Mouse (Mus musculus) midbrain, embryonic 14.5 days (tissue): ENCODE measurements around the gene Ubxn2a. TPM values are rescaled to one million over a fixed set of nuclear protein-coding genes. Genes with fewer than 3 reads are reported as not detected.
A peak's percentile ranks its signal among the peaks of the same experiment; 100 is the strongest.
"Not testable (repeated sequence)": the region's sequence is repeated elsewhere in the genome, so short reads cannot be mapped to it uniquely, and the experiment has no call there.

Experiments used
- ATAC-seq: fragments of 200-750 bp; cut with Nextera tagmentation; 2 replicates; pipeline ENCODE4 v1.8.0; 2017; ENCODE audit warnings: moderate number of reproducible peaks, moderate library complexity; ENCODE audit not compliant: low FRiP score, low TSS enrichment
- DNase-seq: peaks from one replicate; pipeline ENCODE4 v3.0.0-alpha.2; 2015
- H3K27ac ChIP-seq: fragments of 300-500 bp; sonication (generic); replicated peaks from 2 replicates; pipeline ENCODE4 v1.5.1; 2014; ENCODE audit warnings: mild to moderate bottlenecking, low read depth, low read length, moderate library complexity
- H3K27me3 ChIP-seq: fragments of 300-500 bp; sonication (generic); 2 replicates; pipeline ENCODE4 v1.6.1; 2014; ENCODE audit warnings: low read length, control low read depth, mixed read lengths; ENCODE audit not compliant: control insufficient read depth, insufficient read depth
- H3K36me3 ChIP-seq: fragments of 300-500 bp; sonication (generic); 2 replicates; pipeline ENCODE4 v1.6.1; 2014; ENCODE audit warnings: low read length, control low read depth; ENCODE audit not compliant: control insufficient read depth, insufficient read depth
- H3K4me1 ChIP-seq: fragments of 300-500 bp; sonication (generic); 2 replicates; pipeline ENCODE4 v1.6.1; 2014; ENCODE audit warnings: mild to moderate bottlenecking, antibody characterized with exemption, low read length, control low read depth; ENCODE audit not compliant: control insufficient read depth, insufficient read depth
- H3K4me2 ChIP-seq: fragments of 300-500 bp; sonication (generic); 2 replicates; pipeline ENCODE4 v1.6.1; 2014; ENCODE audit warnings: mild to moderate bottlenecking, low read length, moderate library complexity
- H3K4me3 ChIP-seq: fragments of 300-500 bp; sonication (generic); replicated peaks from 2 replicates; pipeline ENCODE4 v1.5.1; 2014; ENCODE audit warnings: low read depth, low read length
- H3K9ac ChIP-seq: fragments of 300-500 bp; sonication (generic); replicated peaks from 2 replicates; pipeline ENCODE4 v1.6.1; 2014; ENCODE audit warnings: mild to moderate bottlenecking, low read length, moderate library complexity
- H3K9me3 ChIP-seq: fragments of 300-500 bp; sonication (generic); 2 replicates; pipeline ENCODE4 v1.6.1; 2016; ENCODE audit warnings: low read length, control low read depth, mixed read lengths; ENCODE audit not compliant: control insufficient read depth
- WGBS: fragments of 180-500 bp; shearing (Covaris S2); extraction: QIAGEN DNeasy Blood & Tissue Kit; methylation state at CpG from one replicate; pipeline ENCODE4 v1.1.7; 2014; 5-methylcytosine and 5-hydroxymethylcytosine counted together
- polyA plus RNA-seq: library from polyadenylated mRNA; unstranded; fragments of >200 nt; fragmentation: Nextera tagmentation; extraction: Ambion mirVana; gene quantifications from 2 replicates; pipeline ENCODE4 v1.2.1, GENCODE M21; 2014

The Ubxn2a gene
- polyA plus RNA-seq, 1 experiment from 2014 or later = 38.9 TPM

DNA sequence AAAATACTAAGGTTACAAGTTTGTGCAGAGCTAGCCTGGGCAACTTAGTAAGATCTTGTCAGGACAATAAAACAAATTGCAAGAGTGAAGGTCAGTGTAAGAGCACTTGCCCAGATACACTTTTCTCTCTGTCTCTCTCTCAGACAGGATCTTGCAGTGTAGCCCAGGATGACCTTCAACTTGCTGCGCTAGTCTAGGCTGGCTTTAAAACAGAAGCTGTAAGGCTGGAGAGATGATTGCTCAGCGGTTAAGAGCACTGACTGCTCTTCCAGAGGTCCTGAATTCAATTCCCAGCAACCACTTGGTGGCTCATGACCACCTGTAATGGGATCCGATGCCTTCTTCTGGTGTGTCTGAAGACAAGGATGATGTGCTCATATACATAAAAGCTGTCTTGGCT lies 7.4 kb upstream of the Ubxn2a start:
- WGBS = 84% methylated on average over 3 of the region's 3 CpGs

DNA sequence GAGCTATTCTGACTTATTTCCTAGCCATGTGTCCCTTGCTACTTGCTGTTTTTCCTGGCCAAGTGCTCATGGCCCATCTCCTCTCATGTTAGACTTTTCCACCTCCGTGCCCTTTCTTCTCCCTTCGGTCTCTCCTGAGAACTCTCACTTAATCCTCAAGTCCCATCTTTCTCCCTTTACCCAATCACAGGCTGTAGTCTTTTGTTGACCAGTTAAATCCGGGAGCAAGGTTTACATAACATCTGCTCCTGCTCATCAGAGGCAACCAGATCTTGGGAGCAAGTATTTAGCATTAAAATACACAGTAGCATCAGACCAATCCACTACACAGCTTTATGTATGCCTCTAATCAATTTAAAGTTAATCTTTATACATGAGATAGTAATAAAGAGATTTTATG lies 6.9 kb upstream of the Ubxn2a start:
- ATAC-seq = no peak
- H3K36me3 ChIP-seq = no peaks in the 10 kb centered on the region
- H3K4me3 ChIP-seq = no peak overlapping the region
- no peak for DNase-seq
- H3K4me2 ChIP-seq = no peak overlapping the region
- H3K9ac ChIP-seq = no peak overlapping the region
- H3K27ac ChIP-seq = no peak overlapping the region
- no peaks in the 10 kb centered on the region for H3K9me3 ChIP-seq
- no peaks in the 10 kb centered on the region for H3K27me3 ChIP-seq
- WGBS = 27% methylated on average over 3 of the region's 3 CpGs
- H3K4me1 ChIP-seq = peaks cover 12% of the 10 kb centered on the region

More for the DNA sequence above, 7.4 kb upstream of the Ubxn2a start:
- Histone ChIP-seq H3K27ac (no peak overlapping the region), H3K9ac (no peak overlapping the region), H3K4me1 (peaks cover 17% of the 10 kb centered on the region), H3K4me2 (no peak overlapping the region), H3K36me3 (no peaks in the 10 kb centered on the region), H3K27me3 (no peaks in the 10 kb centered on the region), H3K4me3 (no peak overlapping the region), H3K9me3 (no peaks in the 10 kb centered on the region)
- ATAC-seq (no peak), DNase-seq (no peak)

DNA sequence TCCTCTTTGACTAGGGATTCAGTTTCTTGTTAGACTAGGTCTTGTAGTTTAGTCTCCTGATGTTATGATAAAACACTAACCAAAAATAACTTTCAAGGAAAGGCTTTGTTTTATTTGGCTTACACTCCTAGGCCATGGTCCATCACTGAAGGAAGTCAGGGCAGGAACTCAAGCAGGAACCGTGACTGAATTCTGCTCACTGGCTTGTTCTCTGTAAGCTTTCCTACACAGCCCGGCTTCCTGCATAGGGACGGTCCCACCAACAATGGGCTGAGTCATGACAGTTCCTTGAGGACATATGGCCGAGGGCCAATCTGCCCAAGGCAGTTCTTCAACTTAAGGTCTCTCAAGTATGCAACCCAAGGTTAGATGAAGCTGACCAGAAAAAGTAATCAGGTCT lies 4.2 kb upstream of the Ubxn2a start:
- Histone ChIP-seq H3K9ac (no peak overlapping the region), H3K4me2 (no peak overlapping the region), H3K4me3 (no peak overlapping the region), H3K36me3 (no peaks in the 10 kb centered on the region), H3K27me3 (no peaks in the 10 kb centered on the region), H3K27ac (no peak overlapping the region), H3K9me3 (no peaks in the 10 kb centered on the region), H3K4me1 (no peaks in the 10 kb centered on the region; the same call in 1 of the 2 replicates)
- ATAC-seq (no peak), DNase-seq (no peak)
- WGBS = 88% methylated on average over 4 of the region's 4 CpGs

DNA sequence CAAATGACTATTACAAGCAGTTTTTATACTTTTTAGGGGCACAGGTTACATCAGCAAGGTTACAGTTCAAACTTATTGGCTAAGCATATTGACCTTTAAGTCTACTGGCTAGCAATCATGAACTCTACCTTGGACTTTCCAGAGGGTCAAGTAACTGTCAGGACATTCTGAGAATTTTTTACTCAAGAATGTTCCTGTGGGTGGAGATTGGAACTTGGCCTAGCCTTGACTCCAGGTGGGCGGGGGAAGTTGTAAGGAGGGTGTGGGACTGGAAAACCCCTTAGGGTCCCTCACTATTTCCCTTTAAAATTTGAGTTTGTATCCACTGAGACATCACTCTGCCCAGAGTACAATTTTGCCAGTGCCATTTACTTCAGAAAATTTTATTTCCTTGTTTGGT lies 3.0 kb upstream of the Ubxn2a start:
- H3K4me3 ChIP-seq, H3K4me2 ChIP-seq, H3K27ac ChIP-seq, H3K36me3 ChIP-seq, H3K4me1 ChIP-seq, ATAC-seq, H3K9me3 ChIP-seq, DNase-seq, H3K27me3 ChIP-seq, H3K9ac ChIP-seq: not testable (repeated sequence)
- WGBS = 98% methylated on average over 1 of the region's 1 CpGs

DNA sequence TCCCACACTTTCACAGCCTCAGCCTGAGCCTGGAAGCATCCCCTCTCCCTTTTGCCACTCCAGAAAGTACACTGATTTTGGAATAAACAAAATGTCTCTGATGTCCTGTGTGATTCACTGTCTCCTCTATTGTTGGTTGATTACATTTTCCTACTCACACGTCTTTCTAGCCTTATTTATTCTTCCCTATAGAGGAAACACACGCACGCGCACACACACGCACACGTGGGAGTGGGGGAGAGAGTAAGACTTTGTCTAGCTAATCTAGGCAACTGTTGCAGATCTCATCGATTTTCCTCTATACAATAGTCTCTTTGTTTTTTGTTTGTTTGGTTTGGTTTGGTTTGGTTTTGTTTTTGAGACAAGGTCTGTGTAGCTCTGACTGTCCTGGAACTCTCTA lies 886 bp upstream of the Ubxn2a start:
- ATAC-seq (no peak), DNase-seq (no peak)
- Histone ChIP-seq H3K4me1 (peaks cover 3% of the 10 kb centered on the region; the same call in 1 of the 2 replicates), H3K9ac (no peak overlapping the region), H3K4me2 (no peak overlapping the region), H3K27me3 (no peaks in the 10 kb centered on the region), H3K9me3 (no peaks in the 10 kb centered on the region), H3K4me3 (no peak overlapping the region), H3K27ac (no peak overlapping the region), H3K36me3 (no peaks in the 10 kb centered on the region)
- WGBS = 93% methylated on average over 7 of the region's 7 CpGs

DNA sequence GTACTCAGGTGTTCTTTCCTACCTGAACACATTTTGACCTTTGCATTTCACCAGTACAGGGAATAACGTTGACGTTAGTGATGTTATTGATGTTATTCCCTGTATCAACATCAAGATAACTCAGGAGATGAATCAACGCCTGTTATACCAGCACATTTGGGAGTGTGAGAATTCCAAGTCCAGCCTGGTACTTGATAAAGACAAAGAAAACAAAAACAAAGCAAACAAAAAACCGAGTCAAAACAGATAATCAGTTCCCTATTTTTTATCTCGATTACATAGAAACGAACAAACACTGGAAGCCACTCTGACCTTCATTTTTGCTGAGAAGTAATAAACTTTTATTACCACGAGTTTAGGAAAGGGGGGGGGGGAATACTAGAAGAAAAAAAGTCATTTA lies 1.0 kb downstream of the Ubxn2a start:
- peaks cover 2% of the 10 kb centered on the region; the same call in 1 of the 2 replicates for H3K36me3 ChIP-seq
- H3K9me3 ChIP-seq = no peaks in the 10 kb centered on the region
- WGBS = 70% methylated on average over 7 of the region's 7 CpGs
- peaks cover 3% of the 10 kb centered on the region; the same call in 1 of the 2 replicates for H3K4me1 ChIP-seq
- H3K27ac ChIP-seq = no peak overlapping the region
- peak overlapping the region; percentile 73; the same call in 1 of the 2 replicates for H3K9ac ChIP-seq
- DNase-seq = no peak
- H3K27me3 ChIP-seq = no peaks in the 10 kb centered on the region
- H3K4me2 ChIP-seq = peak overlapping the region; percentile 72
- H3K4me3 ChIP-seq = peak overlapping the region; percentile 65
- ATAC-seq = no peak

DNA sequence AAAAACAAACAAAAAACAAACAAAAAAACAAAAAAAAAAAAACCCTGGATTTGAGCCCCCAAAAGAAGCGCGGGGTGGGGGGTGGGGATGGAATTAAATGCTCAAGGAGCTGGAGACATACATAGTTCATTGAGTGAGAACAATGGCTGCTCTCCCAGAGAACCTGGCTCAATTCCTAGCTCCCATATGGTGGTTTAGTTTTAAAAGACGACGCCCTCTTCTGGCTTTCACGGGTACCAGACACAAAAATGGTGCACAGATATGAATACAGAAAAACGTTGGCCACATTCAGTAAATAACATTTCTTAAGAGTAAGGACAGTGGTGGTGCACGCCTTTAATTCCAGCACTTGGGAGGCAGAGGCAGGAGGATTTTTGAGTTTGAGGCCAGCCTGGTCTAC lies 1.6 kb downstream of the Ubxn2a start:
- Histone ChIP-seq H3K4me3 (no peak overlapping the region), H3K9me3 (no peaks in the 10 kb centered on the region), H3K27me3 (no peaks in the 10 kb centered on the region), H3K27ac (no peak overlapping the region), H3K9ac (no peak overlapping the region), H3K4me2 (no peak overlapping the region; the same call in 1 of the 2 replicates), H3K4me1 (peaks cover 3% of the 10 kb centered on the region; the same call in 1 of the 2 replicates), H3K36me3 (peaks cover 3% of the 10 kb centered on the region; the same call in 1 of the 2 replicates)
- WGBS = 80% methylated on average over 7 of the region's 7 CpGs
- DNase-seq (peak; percentile 26), ATAC-seq (no peak)

DNA sequence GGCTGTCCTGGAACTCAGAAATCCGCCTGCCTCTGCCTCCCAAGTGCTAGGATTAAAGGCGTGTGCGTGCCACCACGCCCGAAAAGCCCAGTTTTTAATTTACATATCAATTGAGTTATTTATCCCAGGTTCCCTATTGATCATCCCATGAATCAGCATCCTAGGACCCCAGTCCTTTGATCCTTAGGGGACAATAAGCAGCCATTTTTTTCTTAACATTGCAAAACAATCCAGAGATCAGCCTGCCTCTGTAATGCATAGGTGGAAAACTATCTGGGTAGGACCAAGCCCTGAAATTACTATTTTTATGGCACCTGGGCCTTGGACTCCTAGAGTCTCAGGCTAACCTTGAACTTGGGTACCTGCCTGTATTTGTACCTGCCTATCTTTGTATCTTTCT lies 9.5 kb downstream of the Ubxn2a start:
- no peak for ATAC-seq
- H3K9me3 ChIP-seq = no peaks in the 10 kb centered on the region
- 89% methylated on average over 5 of the region's 5 CpGs for WGBS
- DNase-seq = no peak
- peaks cover 14% of the 10 kb centered on the region; the same call in 1 of the 2 replicates for H3K36me3 ChIP-seq
- no peak overlapping the region for H3K27ac ChIP-seq
- H3K4me1 ChIP-seq = no peaks in the 10 kb centered on the region
- no peak overlapping the region for H3K4me3 ChIP-seq
- H3K9ac ChIP-seq = no peak overlapping the region
- no peak overlapping the region for H3K4me2 ChIP-seq
- no peaks in the 10 kb centered on the region for H3K27me3 ChIP-seq

DNA sequence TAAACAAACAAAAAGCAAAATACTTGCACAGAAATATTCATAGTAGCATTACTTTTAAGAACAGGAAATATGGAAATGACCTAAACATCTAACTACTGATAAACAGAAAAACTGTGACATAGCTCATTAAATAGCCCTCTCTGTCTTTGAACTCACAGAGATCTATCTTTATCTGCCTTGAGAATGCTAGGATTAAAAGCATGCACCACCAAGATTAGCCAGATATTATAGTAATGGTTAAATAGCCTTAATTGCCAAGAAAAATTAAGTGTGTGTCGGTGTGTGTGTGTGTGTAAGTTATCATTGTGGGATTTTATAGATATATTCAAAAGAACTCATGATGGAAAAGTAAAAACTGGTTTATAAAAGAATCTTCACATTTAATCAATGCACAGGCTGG lies 17.6 kb downstream of the Ubxn2a start:
- DNase-seq = no peak
- 92% methylated on average over 1 of the region's 1 CpGs for WGBS
- no peak for ATAC-seq
- no peaks in the 10 kb centered on the region for H3K4me1 ChIP-seq
- no peaks in the 10 kb centered on the region for H3K27me3 ChIP-seq
- no peak overlapping the region for H3K27ac ChIP-seq
- no peak overlapping the region for H3K4me2 ChIP-seq
- H3K4me3 ChIP-seq = no peak overlapping the region
- H3K36me3 ChIP-seq = peaks cover 29% of the 10 kb centered on the region
- no peak overlapping the region for H3K9ac ChIP-seq
- no peaks in the 10 kb centered on the region for H3K9me3 ChIP-seq
